ENCODE assay signal across 26 mouse cellular contexts in the genomic region with DNA sequence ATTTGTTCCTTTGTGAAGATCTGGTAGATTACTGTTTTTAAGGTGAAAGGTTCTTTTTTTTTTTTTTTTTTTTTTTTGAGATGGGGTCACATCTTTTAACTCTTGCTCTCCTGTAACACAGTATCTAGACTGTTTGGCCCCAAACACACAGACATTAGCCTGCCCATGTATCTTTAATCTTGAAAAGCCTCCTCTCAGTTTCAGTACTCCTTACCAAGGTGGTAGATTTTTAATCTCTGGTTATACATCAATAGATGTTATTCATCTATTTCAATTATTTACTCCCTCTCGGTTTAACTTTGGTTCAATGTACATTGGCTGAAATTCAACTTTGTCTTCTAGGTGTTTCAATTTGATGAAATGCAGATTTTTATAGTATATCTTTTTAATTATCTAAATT. TPM values are rescaled to one million over a fixed set of nuclear protein-coding genes. Genes with fewer than 3 reads are reported as not detected.
"Had no signal": no experiment of that assay in that cellular context is flagged by ENCODE, and none has a peak within 500 bp of the region (broad histone marks: within the 10 kb centered on the region; RNA-seq: fewer than 3 reads in every experiment).

No protein-coding gene starts in this region.

- H3K9me3 ChIP-seq: heart, embryonic 13.5 days; heart, embryonic 15.5 days; hindbrain, embryonic 13.5 days; hindbrain, embryonic 15.5 days; limb, embryonic 13.5 days; limb, embryonic 15.5 days; liver, embryonic 12.5 days had no signal

- DNase-seq: forebrain, postnatal 0 days; gastrocnemius, postnatal 14 days; gastrocnemius, postnatal 36 days; heart, adult 11 months; heart, adult 2 months; heart, postnatal 14 days; heart, postnatal 36 days; kidney, adult 18-20 months; kidney, postnatal 14 days; layer of hippocampus, adult 9-11 months; layer of hippocampus, postnatal 36 days; left cerebral cortex, postnatal 4 days had no signal

- H3K4me2 ChIP-seq: heart, embryonic 11.5 days; heart, embryonic 13.5 days; heart, embryonic 15.5 days; hindbrain, embryonic 13.5 days; hindbrain, embryonic 15.5 days; limb, embryonic 13.5 days; limb, embryonic 15.5 days; liver, embryonic 12.5 days had no signal

- H3K27ac ChIP-seq: heart, adult 2 months; heart, embryonic 13.5 days; heart, embryonic 15.5 days; hindbrain, embryonic 13.5 days; hindbrain, embryonic 15.5 days; hindbrain, postnatal 0 days; limb, embryonic 13.5 days; limb, embryonic 15.5 days; liver, embryonic 12.5 days; liver, embryonic 14.5 days had no signal

- H3K27me3 ChIP-seq: heart, embryonic 13.5 days; heart, embryonic 15.5 days; hindbrain, embryonic 13.5 days; hindbrain, embryonic 15.5 days; limb, embryonic 13.5 days; limb, embryonic 15.5 days; liver, embryonic 12.5 days had no signal

- H3K4me1 ChIP-seq: heart, embryonic 13.5 days; heart, embryonic 15.5 days; hindbrain, embryonic 13.5 days; hindbrain, embryonic 15.5 days; limb, embryonic 13.5 days; limb, embryonic 15.5 days; liver, embryonic 12.5 days had no signal

- H3K36me3 ChIP-seq: heart, embryonic 13.5 days; heart, embryonic 15.5 days; hindbrain, embryonic 13.5 days; hindbrain, embryonic 15.5 days; limb, embryonic 13.5 days; limb, embryonic 15.5 days; liver, embryonic 12.5 days had no signal

- H3K4me3 ChIP-seq: heart, adult 2 months; heart, embryonic 13.5 days; heart, embryonic 15.5 days; hindbrain, embryonic 13.5 days; hindbrain, embryonic 15.5 days; limb, embryonic 13.5 days; limb, embryonic 15.5 days; liver, embryonic 12.5 days had no signal

- ATAC-seq: forebrain, postnatal 0 days; hindbrain, postnatal 0 days; intestine, embryonic 16.5 days; liver, embryonic 12.5 days had no signal

- H3K9ac ChIP-seq: forebrain, postnatal 0 days; heart, embryonic 13.5 days; heart, embryonic 15.5 days; hindbrain, embryonic 13.5 days; hindbrain, embryonic 15.5 days; limb, embryonic 13.5 days; limb, embryonic 15.5 days; liver, embryonic 12.5 days; liver, embryonic 14.5 days had no signal

RNA-seq across cellular contexts. Expression of a gene that starts 10.0 kb away (rescaled TPM):
- polyA plus RNA-seq: heart, postnatal 0 days; large intestine, adult 2 months; liver, adult 2 months; liver, embryonic 12.5 days; liver, embryonic 14.5 days had no signal
